Mouse (Mus musculus) C2C12 (cell line): ENCODE measurements at regions not wholly inside any gene's neighbourhood (a gene's known extent, or its start where the extent isn't known, plus 50 kb on each side); places are given as distances from the start of the nearest gene placed in this dataset.

Experiments used
- H3K27me3 ChIP-seq: one replicate; pipeline ENCODE4 v1.6.1; 2011; ENCODE audit not compliant: control insufficient read depth, insufficient read depth, insufficient read length
- H3K36me3 ChIP-seq: one replicate; pipeline ENCODE4 v1.6.1; 2011; ENCODE audit not compliant: control insufficient read depth, insufficient read depth
- H3K4me3 ChIP-seq: one replicate; pipeline ENCODE4 v1.5.1; 2011; ENCODE audit warnings: mild to moderate bottlenecking, control low read depth; ENCODE audit not compliant: poor library complexity, insufficient read depth, severe bottlenecking
- H3K79me2 ChIP-seq: one replicate; pipeline ENCODE4 v1.6.1; 2011; ENCODE audit not compliant: control insufficient read depth, insufficient read depth
- H3K79me3 ChIP-seq: one replicate; pipeline ENCODE4 v1.6.1; 2011; ENCODE audit warnings: low read depth, control low read depth
- H3ac ChIP-seq: one replicate; pipeline ENCODE3; 2011; ENCODE audit warnings: low read depth; ENCODE audit not compliant: control insufficient read depth, insufficient read length
- CEBPB ChIP-seq: IDR thresholded peaks from one replicate; pipeline ENCODE4 v1.6.1; 2011; ENCODE audit warnings: low read depth, mild to moderate bottlenecking, control low read depth, moderate library complexity
- CTCF ChIP-seq: IDR thresholded peaks from one replicate; pipeline ENCODE4 v1.5.1; 2011; ENCODE audit not compliant: control insufficient read depth, insufficient read depth, insufficient read length
- FOSL1 ChIP-seq: IDR thresholded peaks from one replicate; pipeline ENCODE4 v1.8.0; 2011; ENCODE audit warnings: mild to moderate bottlenecking, low read length; ENCODE audit not compliant: poor library complexity, insufficient read depth, severe bottlenecking
- MAX ChIP-seq: IDR thresholded peaks from one replicate; pipeline ENCODE4 v1.6.1; 2011; ENCODE audit warnings: mild to moderate bottlenecking, control low read depth
- MYOD1 ChIP-seq: IDR thresholded peaks from one replicate; pipeline ENCODE4 v1.6.1; 2011; ENCODE audit warnings: low read depth; ENCODE audit not compliant: control insufficient read depth, insufficient read length
- MYOG ChIP-seq: IDR thresholded peaks from one replicate; pipeline ENCODE4 v1.6.1; 2011; ENCODE audit not compliant: control insufficient read depth, insufficient read length; ENCODE audit errors: extremely low read depth
- USF1 ChIP-seq: IDR thresholded peaks from one replicate; pipeline ENCODE4 v1.6.1; 2011; ENCODE audit warnings: low read depth, mild to moderate bottlenecking, control low read depth, moderate library complexity

DNA sequence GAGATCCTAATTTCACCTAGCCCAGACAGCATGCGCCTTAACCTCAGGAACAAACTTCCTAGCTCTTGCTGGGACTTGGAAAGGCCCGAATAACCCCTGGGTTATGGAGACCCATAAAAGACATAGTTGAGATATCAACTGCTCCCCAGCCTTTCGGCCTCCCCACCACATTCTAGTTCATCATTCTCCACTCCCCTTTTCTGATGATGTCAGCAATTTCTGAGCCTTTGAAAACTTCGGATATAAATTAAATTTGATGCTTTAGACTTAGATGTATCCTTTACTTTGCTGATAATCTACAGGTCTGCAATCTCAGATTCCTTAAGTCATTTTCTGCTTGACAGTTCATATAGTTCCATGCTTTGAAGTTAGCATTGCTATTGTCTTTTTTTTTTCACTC is 149.3 kb downstream of the Cysltr2 start:
- Histone ChIP-seq H3K27me3 (no peaks in the 10 kb centered on the region), H3K79me2 (no peaks in the 10 kb centered on the region)
- TF ChIP-seq FOSL1: no peak
- no peak for TF ChIP-seq CEBPB

DNA sequence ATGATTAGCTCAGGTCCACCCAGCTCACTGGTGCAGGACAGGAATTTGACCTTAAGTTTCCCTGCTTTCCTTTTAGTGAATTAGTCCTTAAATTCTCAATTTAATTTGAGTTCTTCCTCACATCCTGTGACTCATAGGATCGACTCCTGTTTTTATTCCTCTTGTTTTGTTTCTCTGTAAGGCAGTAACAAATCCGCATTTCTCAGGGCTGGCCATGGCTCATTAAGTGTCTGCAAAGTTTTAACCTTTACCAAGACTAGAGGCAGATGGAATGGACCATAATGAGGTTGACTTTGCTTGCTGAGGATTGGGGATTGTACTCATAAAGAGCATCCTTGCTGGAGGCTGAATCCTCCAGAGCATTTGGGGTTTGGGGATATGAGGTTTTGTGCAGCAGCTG is 156.6 kb downstream of the Cysltr2 start:
- Histone ChIP-seq H3K79me2 (no peaks in the 10 kb centered on the region), H3K79me3 (no peaks in the 10 kb centered on the region), H3K36me3 (no peaks in the 10 kb centered on the region), H3ac (no peak overlapping the region), H3K4me3 (no peak overlapping the region), H3K27me3 (no peaks in the 10 kb centered on the region)
- TF ChIP-seq FOSL1: no peak
- TF ChIP-seq CTCF: no peak
- no peak for TF ChIP-seq USF1
- TF ChIP-seq CEBPB: no peak
- TF ChIP-seq MYOD1: no peak
- TF ChIP-seq MYOG: no peak
- no peak for TF ChIP-seq MAX

More for the DNA sequence above, 149.3 kb downstream of the Cysltr2 start:
- Histone ChIP-seq H3K79me3 (no peaks in the 10 kb centered on the region), H3ac (no peak overlapping the region), H3K4me3 (no peak overlapping the region), H3K36me3 (no peaks in the 10 kb centered on the region)

- TF ChIP-seq CEBPB (no peak), USF1 (no peak), MAX (peak; percentile 90), MYOD1 (peak; percentile 7)
- Histone ChIP-seq H3K79me2 (no peaks in the 10 kb centered on the region), H3K27me3 (no peaks in the 10 kb centered on the region), H3K79me3 (no peaks in the 10 kb centered on the region), H3ac (no peak overlapping the region), H3K36me3 (no peaks in the 10 kb centered on the region), H3K4me3 (no peak overlapping the region)
These were observed 159.3 kb downstream of the Cysltr2 start for GRCm38 (mm10) chr14:72889663-72890062.

DNA sequence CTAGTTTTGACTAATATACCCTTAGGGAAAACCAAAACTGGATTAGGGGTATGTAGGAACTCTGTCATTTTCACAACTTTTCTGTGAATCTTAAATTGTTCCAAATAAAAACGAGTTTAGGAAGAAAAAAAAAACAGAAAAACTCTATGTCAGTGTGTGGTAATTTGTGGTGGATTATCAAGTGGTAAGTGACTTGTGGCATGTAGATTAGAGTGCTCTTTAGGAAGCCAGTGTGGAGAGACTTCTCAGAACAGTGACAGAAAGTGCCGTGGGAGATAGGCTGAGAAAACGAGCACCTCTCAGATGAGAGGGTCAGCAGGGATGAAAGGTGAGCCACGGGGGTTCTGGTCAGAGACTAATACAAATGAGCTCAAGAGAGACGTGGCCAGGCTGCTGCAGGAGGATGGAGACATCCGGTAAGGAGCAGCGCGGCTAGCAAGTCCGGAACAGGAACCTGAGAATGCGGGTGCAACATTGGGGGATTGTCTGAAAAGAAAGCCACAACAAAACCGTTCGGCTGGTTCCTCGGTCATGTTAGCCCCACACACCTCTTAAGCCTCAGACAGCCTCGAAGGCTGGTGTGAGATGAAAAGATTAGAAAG is 161.3 kb downstream of the Cysltr2 start:
- Histone ChIP-seq H3K79me3 (no peaks in the 10 kb centered on the region), H3K36me3 (no peaks in the 10 kb centered on the region), H3K27me3 (no peaks in the 10 kb centered on the region), H3K79me2 (no peaks in the 10 kb centered on the region), H3K4me3 (no peak overlapping the region), H3ac (no peak overlapping the region)
- no peak for TF ChIP-seq FOSL1
- no peak for TF ChIP-seq CTCF
- TF ChIP-seq USF1: no peak
- TF ChIP-seq CEBPB: no peak

DNA sequence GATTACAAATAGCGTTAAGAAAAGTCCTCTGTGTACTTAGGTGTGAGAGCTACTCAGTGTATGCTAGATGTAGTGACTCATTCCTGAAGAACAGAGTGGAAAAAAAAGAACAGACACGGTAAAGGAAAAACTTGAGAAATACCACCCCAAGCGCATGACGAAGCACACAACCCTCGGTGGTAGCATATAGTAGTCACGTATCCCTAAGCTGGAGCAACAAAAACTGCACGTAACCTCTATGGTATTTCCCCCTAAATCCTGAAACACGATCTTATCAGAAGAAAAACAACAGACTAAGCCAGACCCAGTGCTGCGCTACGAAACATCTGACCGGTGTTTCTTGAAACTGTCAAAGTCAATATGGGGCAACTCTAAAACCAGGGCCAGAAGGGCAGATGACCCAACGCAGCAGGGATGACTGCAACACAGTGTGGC is 162.0 kb downstream of the Cysltr2 start:
- TF ChIP-seq MYOD1 (peak; percentile 56), CEBPB (peak; percentile 22), CTCF (no peak), MAX (no peak), USF1 (peak; percentile 10), FOSL1 (peak; percentile 57), MYOG (no peak)
- Histone ChIP-seq H3ac (peak overlapping the region; percentile 24), H3K79me3 (no peaks in the 10 kb centered on the region)

DNA sequence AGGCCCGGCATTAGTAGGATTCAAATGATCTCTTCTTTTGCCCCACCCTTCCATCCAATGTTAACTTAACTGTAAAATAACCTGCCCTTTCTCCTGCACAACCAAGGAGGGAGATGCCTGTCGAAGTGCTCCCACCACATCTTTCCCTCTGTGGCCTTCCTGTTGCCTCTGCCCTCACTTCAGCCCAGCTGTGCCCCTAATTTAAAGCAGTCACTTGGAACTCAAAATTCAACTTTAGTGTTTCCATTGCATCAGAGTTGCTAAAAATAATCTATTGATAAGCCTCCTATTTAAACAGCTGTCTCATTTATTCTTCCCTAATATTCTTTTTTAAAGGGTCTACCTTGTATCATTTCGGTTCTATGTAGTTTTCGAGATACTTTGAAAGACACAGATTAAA is 163.1 kb downstream of the Cysltr2 start:
- Histone ChIP-seq H3K4me3 (no peak overlapping the region), H3K36me3 (no peaks in the 10 kb centered on the region), H3K27me3 (no peaks in the 10 kb centered on the region), H3K79me2 (no peaks in the 10 kb centered on the region), H3ac (no peak overlapping the region), H3K79me3 (no peaks in the 10 kb centered on the region)
- TF ChIP-seq FOSL1: no peak
- no peak for TF ChIP-seq CEBPB
- no peak for TF ChIP-seq CTCF
- no peak for TF ChIP-seq MYOD1
- no peak for TF ChIP-seq USF1
- no peak for TF ChIP-seq MAX
- TF ChIP-seq MYOG: no peak

More for the DNA sequence above, 162.0 kb downstream of the Cysltr2 start:
- H3K79me2 ChIP-seq: no peaks in the 10 kb centered on the region
- H3K36me3 ChIP-seq: no peaks in the 10 kb centered on the region
- no peak overlapping the region for H3K4me3 ChIP-seq
- H3K27me3 ChIP-seq: no peaks in the 10 kb centered on the region
